Mouse (Mus musculus) kidney, embryonic 14.5 days (tissue): ENCODE measurements around the gene 5330417C22Rik. TPM values are rescaled to one million over a fixed set of nuclear protein-coding genes. Genes with fewer than 3 reads are reported as not detected.
A peak's percentile ranks its signal among the peaks of the same experiment; 100 is the strongest.

Source experiments
- ATAC-seq: fragments of 200-750 bp; cut with Nextera tagmentation; 2 replicates; pipeline ENCODE4 v1.8.0; 2017; ENCODE audit warnings: moderate number of reproducible peaks, mild to moderate bottlenecking, moderate TSS enrichment, moderate library complexity; ENCODE audit not compliant: low FRiP score, low TSS enrichment
- H3K27ac ChIP-seq: fragments of 300-500 bp; sonication (generic); 2 replicates; pipeline ENCODE4 v1.5.1; 2014; ENCODE audit warnings: low read depth, mild to moderate bottlenecking, low read length, moderate library complexity, mixed read lengths
- H3K27me3 ChIP-seq: fragments of 300-500 bp; sonication (generic); 2 replicates; pipeline ENCODE4 v1.6.1; 2014; ENCODE audit warnings: mild to moderate bottlenecking, low read length; ENCODE audit not compliant: control insufficient read depth, insufficient read depth
- H3K36me3 ChIP-seq: fragments of 300-500 bp; sonication (generic); 2 replicates; pipeline ENCODE4 v1.6.1; 2014; ENCODE audit warnings: low read length, mixed read lengths; ENCODE audit not compliant: control insufficient read depth, insufficient read depth
- H3K4me1 ChIP-seq: fragments of 300-500 bp; sonication (generic); 2 replicates; pipeline ENCODE4 v1.6.1; 2014; ENCODE audit warnings: low read length, mixed read lengths; ENCODE audit not compliant: control insufficient read depth, insufficient read depth
- H3K4me2 ChIP-seq: fragments of 300-500 bp; sonication (generic); replicated peaks from 2 replicates; pipeline ENCODE4 v1.6.1; 2014; ENCODE audit warnings: low read depth, mild to moderate bottlenecking, low read length
- H3K4me3 ChIP-seq: fragments of 300-500 bp; sonication (generic); 2 replicates; pipeline ENCODE4 v1.5.1; 2014; ENCODE audit warnings: mild to moderate bottlenecking, low read length
- H3K9ac ChIP-seq: fragments of 300-500 bp; sonication (generic); 2 replicates; pipeline ENCODE4 v1.6.1; 2014; ENCODE audit warnings: low read depth, mild to moderate bottlenecking, low read length, moderate library complexity
- H3K9me3 ChIP-seq: fragments of 300-500 bp; sonication (generic); 2 replicates; pipeline ENCODE4 v1.6.1; 2016; ENCODE audit warnings: low read length; ENCODE audit not compliant: control insufficient read depth
- WGBS: fragments of 180-500 bp; shearing (Covaris S2); extraction: QIAGEN DNeasy Blood & Tissue Kit; methylation state at CpG from one replicate; pipeline ENCODE4 v1.1.7; 2014; 5-methylcytosine and 5-hydroxymethylcytosine counted together
- microRNA-seq: library from miRNA; unstranded; fragments of <30 nt; microRNA quantifications from one replicate; pipeline ENCODE4, GENCODE M21; 2016
- polyA plus RNA-seq: library from polyadenylated mRNA; unstranded; fragments of >200 nt; fragmentation: Nextera tagmentation; extraction: Ambion mirVana; gene quantifications from 2 replicates; pipeline ENCODE4 v1.2.1, GENCODE M21; 2014

The 5330417C22Rik gene
- polyA plus RNA-seq, 1 experiment from 2014 or later, result 2.0 TPM

- Histone ChIP-seq H3K27ac (0 out of 2 replicates have a peak overlapping the region, but pooled peaks have one; percentile 24), H3K9ac (no peak overlapping the region)
- ATAC-seq, result no peak
Observed at GRCm38 (mm10) chr3:108406306-108406885, 129.9 kb downstream of the 5330417C22Rik start.

More at GRCm38 (mm10) chr3:108406306-108406885, 129.9 kb downstream of the 5330417C22Rik start:
- 89% methylated on average over 24 of the region's 24 CpGs for WGBS
- Histone ChIP-seq H3K9me3 (no peaks in the 10 kb centered on the region), H3K4me3 (no peak overlapping the region), H3K36me3 (peaks cover 17% of the 10 kb centered on the region), H3K4me1 (peaks cover 25% of the 10 kb centered on the region), H3K27me3 (no peaks in the 10 kb centered on the region), H3K4me2 (no peak overlapping the region)

Small RNAs within 50 kb of the gene (microRNA-seq; reads per million reads assigned to microRNA genes)
- not detected for gene Gm22860

Other genes with a start within 250 kb of the 5330417C22Rik start
- not detected in 2 replicates for gene Mybphl, start 171.6 kb downstream of the 5330417C22Rik start, polyA plus RNA-seq
- gene Psrc1, start 152.7 kb downstream of the 5330417C22Rik start, polyA plus RNA-seq, result 48.9 and 51.4 TPM in 2 replicates
- gene Celsr2, start 121.0 kb downstream of the 5330417C22Rik start, polyA plus RNA-seq, result 22.1 and 27.9 TPM in 2 replicates
- 106 and 120 TPM in 2 replicates for gene Sars, start 91.3 kb downstream of the 5330417C22Rik start, polyA plus RNA-seq
- gene 1700013F07Rik, start 2.4 kb downstream of the 5330417C22Rik start, polyA plus RNA-seq, result not detected in 2 replicates
- gene Tmem167b, start 25.9 kb upstream of the 5330417C22Rik start, polyA plus RNA-seq, result 20.4 and 32.7 TPM in 2 replicates
- 35.1 and 45.2 TPM in 2 replicates for gene Taf13, start 35.2 kb upstream of the 5330417C22Rik start, polyA plus RNA-seq
- 4.7 and 8.5 TPM in 2 replicates for gene Wdr47, start 54.7 kb upstream of the 5330417C22Rik start, polyA plus RNA-seq
- 46.5 and 64.3 TPM in 2 replicates for gene Clcc1, start 117.4 kb upstream of the 5330417C22Rik start, polyA plus RNA-seq
- gene Gpsm2, start 185.8 kb upstream of the 5330417C22Rik start, polyA plus RNA-seq, result 25.3 and 52.4 TPM in 2 replicates
- 0.14 TPM in 1 of 2 replicates, not detected in the other for gene Aknad1, start 203.1 kb upstream of the 5330417C22Rik start, polyA plus RNA-seq